Mouse (Mus musculus) testis, adult 2 months (tissue): ENCODE data around the gene Fgf7.

ENCODE experiments used
- CTCF ChIP-seq: fragments of 200-500 bp; IDR thresholded peaks from 2 replicates; pipeline ENCODE4 v1.5.1; 2012; ENCODE audit warnings: low read depth, mild to moderate bottlenecking, inconsistent platforms, low read length, moderate library complexity; ENCODE audit not compliant: control insufficient read depth, insufficient read depth, insufficient replicate concordance
- POLR2A ChIP-seq: fragments of 200-500 bp; IDR thresholded peaks from 2 replicates; pipeline ENCODE4 v1.6.1; 2012; ENCODE audit warnings: low read depth, mild to moderate bottlenecking, inconsistent platforms, low read length, moderate library complexity; ENCODE audit not compliant: control insufficient read depth

DNA sequence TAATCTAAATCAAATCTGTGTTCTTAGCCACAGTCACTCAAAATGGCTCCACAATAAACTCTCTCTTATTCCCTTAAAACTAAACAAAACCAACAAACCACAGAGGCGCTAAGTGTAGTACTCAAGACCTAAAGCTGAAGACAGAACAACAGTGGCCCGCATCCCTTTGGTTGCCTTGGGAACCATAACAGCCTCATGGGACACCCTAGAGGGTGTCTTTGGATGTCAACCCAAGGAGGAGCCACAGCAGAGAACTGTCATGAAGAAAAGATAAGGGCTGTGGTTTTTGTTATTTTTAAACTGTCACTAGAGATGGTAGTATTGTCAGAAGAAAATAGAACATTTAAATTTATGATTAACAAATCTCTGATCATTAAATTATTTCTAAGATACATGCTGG, 27.7 kb upstream of the Fgf7 start:
- no peak for TF ChIP-seq POLR2A
- no peak for TF ChIP-seq CTCF
